Mouse (Mus musculus) hindbrain, embryonic 11.5 days (tissue): ENCODE results near the gene Arl8a. TPM values are rescaled to one million over a fixed set of nuclear protein-coding genes. Genes with fewer than 3 reads are reported as not detected.

ENCODE experiments used
- polyA plus RNA-seq: library from polyadenylated mRNA; unstranded; fragments of >200 nt; fragmentation: Nextera tagmentation; extraction: Ambion mirVana; gene quantifications from 2 replicates; pipeline ENCODE4 v1.2.1, GENCODE M21; 2014

Arl8a gene
- polyA plus RNA-seq, 1 experiment from 2014 or later: 84.6 TPM

Other genes starting within 250 kb of the Arl8a start
- gene Ppp1r12b, start 190.9 kb upstream of the Arl8a start, polyA plus RNA-seq: 6.8 and 10.8 TPM in 2 replicates
- gene Ube2t, start 184.3 kb upstream of the Arl8a start, polyA plus RNA-seq: 40.3 and 40.9 TPM in 2 replicates
- gene Lgr6, start 41.5 kb upstream of the Arl8a start, polyA plus RNA-seq: 0.19 and 0.53 TPM in 2 replicates
- gene Ptpn7, start 14.1 kb upstream of the Arl8a start, polyA plus RNA-seq: 1.3 and 2.1 TPM in 2 replicates
- gene Gpr37l1, start 20.9 kb downstream of the Arl8a start, polyA plus RNA-seq: not detected in 2 replicates
- gene Elf3, start 111.7 kb downstream of the Arl8a start, polyA plus RNA-seq: 0.73 and 2.0 TPM in 2 replicates
- gene Rnpep, start 137.3 kb downstream of the Arl8a start, polyA plus RNA-seq: 96.8 and 104 TPM in 2 replicates
- 169 and 175 TPM in 2 replicates for gene Timm17a, start 167.0 kb downstream of the Arl8a start, polyA plus RNA-seq
- 0.32 and 0.45 TPM in 2 replicates for gene Lmod1, start 178.0 kb downstream of the Arl8a start, polyA plus RNA-seq
- gene Shisa4, start 228.4 kb downstream of the Arl8a start, polyA plus RNA-seq: 40.1 and 44.5 TPM in 2 replicates